Mouse (Mus musculus) neural tube, embryonic 11.5 days (tissue): ENCODE results near the gene Fermt2. TPM values are rescaled to one million over a fixed set of nuclear protein-coding genes. Genes with fewer than 3 reads are reported as not detected.

Experiments
- ATAC-seq: fragments of 200-750 bp; cut with Nextera tagmentation; 2 replicates; pipeline ENCODE4 v1.8.0; 2017; ENCODE audit warnings: moderate number of reproducible peaks, mild to moderate bottlenecking, moderate TSS enrichment, moderate library complexity; ENCODE audit not compliant: insufficient read depth, low FRiP score, low TSS enrichment
- DNase-seq: peaks from one replicate; pipeline ENCODE4 v3.0.0-alpha.2; 2015; ENCODE audit warnings: low spot score
- H3K27ac ChIP-seq: fragments of 300-500 bp; sonication (generic); 2 replicates; pipeline ENCODE4 v1.5.1; 2014; ENCODE audit warnings: low read depth, mild to moderate bottlenecking, low read length
- H3K27me3 ChIP-seq: fragments of 300-500 bp; sonication (generic); 2 replicates; pipeline ENCODE4 v1.6.1; 2014; ENCODE audit warnings: mild to moderate bottlenecking, low read length, mixed read lengths; ENCODE audit not compliant: control insufficient read depth, insufficient read depth
- H3K36me3 ChIP-seq: fragments of 300-500 bp; sonication (generic); 2 replicates; pipeline ENCODE4 v1.6.1; 2014; ENCODE audit warnings: mild to moderate bottlenecking, low read length, moderate library complexity, mixed read lengths; ENCODE audit not compliant: control insufficient read depth, insufficient read depth
- H3K4me1 ChIP-seq: fragments of 300-500 bp; sonication (generic); 2 replicates; pipeline ENCODE4 v1.6.1; 2014; ENCODE audit warnings: low read length, mixed read lengths; ENCODE audit not compliant: control insufficient read depth, insufficient read depth
- H3K4me2 ChIP-seq: fragments of 300-500 bp; sonication (generic); 2 replicates; pipeline ENCODE4 v1.6.1; 2014; ENCODE audit warnings: low read depth, mild to moderate bottlenecking, moderate library complexity
- H3K4me3 ChIP-seq: fragments of 300-500 bp; sonication (generic); 2 replicates; pipeline ENCODE4 v1.5.1; 2014; ENCODE audit warnings: low read depth, low read length
- H3K9ac ChIP-seq: fragments of 300-500 bp; sonication (generic); 2 replicates; pipeline ENCODE4 v1.6.1; 2014; ENCODE audit warnings: mild to moderate bottlenecking, low read length
- H3K9me3 ChIP-seq: fragments of 300-500 bp; sonication (generic); 2 replicates; pipeline ENCODE4 v1.6.1; 2016; ENCODE audit warnings: low read length; ENCODE audit not compliant: control insufficient read depth
- WGBS: fragments of 180-500 bp; shearing (Covaris S2); extraction: QIAGEN DNeasy Blood & Tissue Kit; methylation state at CpG from one replicate; pipeline ENCODE4 v1.1.7; 2014; 5-methylcytosine and 5-hydroxymethylcytosine counted together
- polyA plus RNA-seq: library from polyadenylated mRNA; unstranded; fragments of >200 nt; fragmentation: Nextera tagmentation; extraction: Ambion mirVana; gene quantifications from 2 replicates; pipeline ENCODE4 v1.2.1, GENCODE M21; 2014

The Fermt2 gene
- polyA plus RNA-seq, 1 experiment from 2014 or later = 75.5 TPM

GRCm38 (mm10) chr14:45456502-45456846 is 73.4 kb downstream of the Fermt2 start:
- Histone ChIP-seq H3K9ac (no peak overlapping the region), H3K27me3 (no peaks in the 10 kb centered on the region), H3K9me3 (no peaks in the 10 kb centered on the region), H3K36me3 (peaks cover 6% of the 10 kb centered on the region; the same call in 1 of the 2 replicates), H3K4me1 (peaks cover 10% of the 10 kb centered on the region), H3K4me3 (no peak overlapping the region), H3K27ac (no peak overlapping the region), H3K4me2 (no peak overlapping the region)
- WGBS = 0% methylated on average over 1 of the region's 1 CpGs
- ATAC-seq (no peak), DNase-seq (no peak)

- H3K27ac ChIP-seq = no peak overlapping the region
- H3K4me1 ChIP-seq = peaks cover 10% of the 10 kb centered on the region
- H3K4me3 ChIP-seq = no peak overlapping the region
- peaks cover 6% of the 10 kb centered on the region; the same call in 1 of the 2 replicates for H3K36me3 ChIP-seq
- WGBS = 78% methylated on average over 12 of the region's 12 CpGs
- ATAC-seq = no peak
- no peak for DNase-seq
- H3K27me3 ChIP-seq = no peaks in the 10 kb centered on the region
- no peaks in the 10 kb centered on the region for H3K9me3 ChIP-seq
- no peak overlapping the region for H3K4me2 ChIP-seq
- no peak overlapping the region for H3K9ac ChIP-seq
These were observed 74.0 kb downstream of the Fermt2 start for GRCm38 (mm10) chr14:45455651-45456501.

- Histone ChIP-seq H3K4me2 (no peak overlapping the region), H3K27ac (no peak overlapping the region), H3K9me3 (no peaks in the 10 kb centered on the region), H3K27me3 (no peaks in the 10 kb centered on the region), H3K36me3 (no peaks in the 10 kb centered on the region), H3K9ac (no peak overlapping the region), H3K4me3 (no peak overlapping the region), H3K4me1 (peaks cover 10% of the 10 kb centered on the region)
- WGBS = 75% methylated on average over 5 of the region's 5 CpGs
- ATAC-seq (no peak), DNase-seq (no peak)
These were observed 76.2 kb downstream of the Fermt2 start for GRCm38 (mm10) chr14:45453538-45454233.

GRCm38 (mm10) chr14:45452861-45453512 is 76.9 kb downstream of the Fermt2 start:
- WGBS = 33% methylated on average over 11 of the region's 11 CpGs
- H3K27ac ChIP-seq = 0 out of 2 replicates have a peak overlapping the region, but pooled peaks have one; percentile 8
- ATAC-seq = no peak

GRCm38 (mm10) chr14:45452148-45452547 is 77.8 kb downstream of the Fermt2 start:
- 54% methylated on average over 4 of the region's 4 CpGs for WGBS
- Histone ChIP-seq H3K9ac (no peak overlapping the region), H3K27ac (no peak overlapping the region)

More at GRCm38 (mm10) chr14:45452861-45453512, 76.9 kb downstream of the Fermt2 start:
- DNase-seq = no peak
- Histone ChIP-seq H3K9me3 (no peaks in the 10 kb centered on the region), H3K9ac (no peak overlapping the region), H3K27me3 (no peaks in the 10 kb centered on the region), H3K4me2 (no peak overlapping the region), H3K4me1 (peaks cover 10% of the 10 kb centered on the region), H3K36me3 (no peaks in the 10 kb centered on the region), H3K4me3 (no peak overlapping the region)

GRCm38 (mm10) chr14:45451090-45451489 is 78.8 kb downstream of the Fermt2 start:
- ATAC-seq = no peak
- Histone ChIP-seq H3K9ac (no peak overlapping the region), H3K36me3 (no peaks in the 10 kb centered on the region), H3K4me1 (peaks cover 10% of the 10 kb centered on the region), H3K4me3 (no peak overlapping the region), H3K27ac (no peak overlapping the region), H3K9me3 (no peaks in the 10 kb centered on the region), H3K27me3 (no peaks in the 10 kb centered on the region), H3K4me2 (no peak overlapping the region)
- DNase-seq = no peak
- WGBS = 27% methylated on average over 2 of the region's 2 CpGs

More at GRCm38 (mm10) chr14:45452148-45452547, 77.8 kb downstream of the Fermt2 start:
- no peaks in the 10 kb centered on the region for H3K9me3 ChIP-seq
- peaks cover 10% of the 10 kb centered on the region for H3K4me1 ChIP-seq
- no peak overlapping the region for H3K4me2 ChIP-seq
- no peak overlapping the region for H3K4me3 ChIP-seq
- H3K36me3 ChIP-seq = no peaks in the 10 kb centered on the region
- no peaks in the 10 kb centered on the region for H3K27me3 ChIP-seq
- ATAC-seq (no peak), DNase-seq (no peak)

- H3K27me3 ChIP-seq = no peaks in the 10 kb centered on the region
- H3K9me3 ChIP-seq = no peaks in the 10 kb centered on the region
- H3K27ac ChIP-seq = no peak overlapping the region
- no peak overlapping the region for H3K9ac ChIP-seq
- ATAC-seq (no peak), DNase-seq (no peak)
- H3K4me3 ChIP-seq = no peak overlapping the region
- H3K36me3 ChIP-seq = no peaks in the 10 kb centered on the region
- H3K4me1 ChIP-seq = no peaks in the 10 kb centered on the region
- WGBS = 67% methylated on average over 3 of the region's 3 CpGs
- no peak overlapping the region for H3K4me2 ChIP-seq
These were observed 83.1 kb downstream of the Fermt2 start for GRCm38 (mm10) chr14:45446777-45447176.

GRCm38 (mm10) chr14:45445445-45445844 is 84.5 kb downstream of the Fermt2 start:
- WGBS = 63% methylated on average over 12 of the region's 12 CpGs
- no peak overlapping the region for H3K4me3 ChIP-seq
- no peaks in the 10 kb centered on the region for H3K4me1 ChIP-seq
- H3K36me3 ChIP-seq = no peaks in the 10 kb centered on the region
- H3K9me3 ChIP-seq = no peaks in the 10 kb centered on the region
- no peak for DNase-seq
- H3K9ac ChIP-seq = no peak overlapping the region
- H3K27ac ChIP-seq = no peak overlapping the region
- H3K4me2 ChIP-seq = no peak overlapping the region
- no peaks in the 10 kb centered on the region for H3K27me3 ChIP-seq
- ATAC-seq = no peak
